Mouse (Mus musculus): ENCODE results near the gene Ttc29. TPM values are rescaled to one million over a fixed set of nuclear protein-coding genes. Genes with fewer than 3 reads are reported as not detected.

The Ttc29 gene
- 7.0 TPM for polyA plus RNA-seq (2014; fragmentation: Illumina TruSeq; extraction: RNeasy Lipid Tissue Mini Kit (QIAGEN cat#74804); ENCODE audit: insufficient read depth, low read depth, low replicate concordance)

GRCm38 (mm10) chr8:78213074-78213473 lies at the start of gene Ttc29:
TSS of gene Ttc29 (plus strand) at chr8:78213297.

GRCm38 (mm10) chr8:78436071-78436651 lies 223.1 kb downstream of the Ttc29 start, which contains the start of gene Pou4f2:
TSS of gene Pou4f2 (minus strand) at chr8:78436645.

Other genes starting within 250 kb of the Ttc29 start
- gene Pou4f2, start 223.3 kb downstream of the Ttc29 start, polyA plus RNA-seq (2014; fragmentation: Illumina TruSeq; extraction: RNeasy Lipid Tissue Mini Kit (QIAGEN cat#74804); ENCODE audit: insufficient read depth, low read depth, low replicate concordance): not detected

Data from lung, adult 10 weeks (tissue).